ENCODE assay signal across 8 mouse cellular contexts in the genomic region with DNA sequence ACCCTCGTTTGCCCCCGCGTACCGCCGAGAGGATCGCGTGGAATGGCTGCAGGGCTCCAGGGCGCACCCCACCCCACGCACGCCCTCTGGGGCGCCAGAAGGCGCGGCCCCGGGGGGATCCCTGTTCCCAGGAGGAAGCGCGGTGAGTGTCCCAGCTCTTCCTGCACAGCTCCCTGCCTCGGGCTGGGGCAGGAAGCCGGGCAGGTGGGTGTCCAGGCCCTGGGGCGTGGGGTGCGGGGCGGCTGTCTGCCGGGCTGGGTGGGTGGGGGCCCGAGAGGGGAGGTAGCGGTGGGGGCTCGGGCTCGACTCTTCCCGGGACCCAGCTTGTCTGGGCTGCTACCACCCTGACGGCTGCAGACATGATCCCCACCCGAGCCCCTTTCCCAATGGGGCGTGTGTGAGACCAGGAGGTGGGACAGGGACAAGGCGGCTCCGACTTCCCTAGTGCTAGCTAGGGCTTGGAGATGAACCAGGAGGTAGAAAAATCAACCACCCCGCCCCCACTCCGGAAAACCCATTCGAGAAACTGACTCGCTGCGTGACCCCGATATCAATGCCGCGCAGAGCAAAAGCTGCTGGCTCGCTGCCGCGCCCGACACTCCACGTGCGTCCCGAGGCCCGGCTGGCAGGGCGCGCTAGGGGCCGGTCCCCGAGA.
DNase-seq lines count a peak whose midpoint lies in the region; ATAC-seq lines count a peak whose summit lies in the region.

No protein-coding gene starts in this region.

- ATAC-seq in forebrain, embryonic 11.5 days (replicated peaks; ENCODE audit: low FRiP score), result peak; percentile 60
- ATAC-seq in limb, embryonic 11.5 days (ENCODE audit: insufficient number of reproducible peaks, low FRiP score, low TSS enrichment, low read depth), result peak; percentile 55
- ATAC-seq in midbrain, embryonic 14.5 days (ENCODE audit: low FRiP score, low TSS enrichment), result peak; percentile 53

- H3K36me3 ChIP-seq in forebrain, embryonic 11.5 days (ENCODE audit: control insufficient read depth, insufficient read depth, low read length), result no peaks in the 10 kb centered on the region
- no peaks in the 10 kb centered on the region for H3K36me3 ChIP-seq in limb, embryonic 11.5 days (ENCODE audit: control insufficient read depth, insufficient read depth, low read length)
- H3K36me3 ChIP-seq in midbrain, embryonic 14.5 days (ENCODE audit: control insufficient read depth, insufficient read depth, low read length), result no peaks in the 10 kb centered on the region

- peaks cover 14% of the 10 kb centered on the region; the same call in 1 of the 2 replicates for H3K4me1 ChIP-seq in forebrain, embryonic 11.5 days (replicated peaks; ENCODE audit: control insufficient read depth, insufficient read depth, low read length)
- 0 out of 2 replicates have a peak, but pooled peaks cover 2% of the 10 kb centered on the region for H3K4me1 ChIP-seq in limb, embryonic 11.5 days (ENCODE audit: control insufficient read depth, insufficient read depth, low read length)
- H3K4me1 ChIP-seq in midbrain, embryonic 14.5 days (ENCODE audit: control insufficient read depth, insufficient read depth, low read length), result peaks cover 19% of the 10 kb centered on the region

- no peak overlapping the region for H3K27ac ChIP-seq in forebrain, embryonic 11.5 days (ENCODE audit: low read depth, low read length)
- H3K27ac ChIP-seq in limb, embryonic 11.5 days (replicated peaks; ENCODE audit: low read depth, low read length), result no peak overlapping the region
- no peak overlapping the region for H3K27ac ChIP-seq in midbrain, embryonic 14.5 days (replicated peaks; ENCODE audit: low read depth, low read length)

- intact Hi-C loops in heart, postnatal 10 days (cut with DNase I), result loop anchor here (5.0 kb wide), 3 partner anchors 84 to 284 kb away; partner anchors contain the start of gene Pla2g10

- peak overlapping the region; percentile 100 for H3K4me2 ChIP-seq in forebrain, embryonic 11.5 days (ENCODE audit: low read depth, low read length, severe bottlenecking)
- peak overlapping the region; percentile 100 for H3K4me2 ChIP-seq in limb, embryonic 11.5 days (ENCODE audit: low read depth, severe bottlenecking)
- peak overlapping the region; percentile 99 for H3K4me2 ChIP-seq in midbrain, embryonic 14.5 days (ENCODE audit: low read length)

- peak overlapping the region; percentile 68 for H3K4me3 ChIP-seq in forebrain, embryonic 11.5 days (ENCODE audit: low read depth, low read length)
- peak overlapping the region; percentile 69 for H3K4me3 ChIP-seq in limb, embryonic 11.5 days (ENCODE audit: low read depth, low read length)
- peak overlapping the region; percentile 70 for H3K4me3 ChIP-seq in midbrain, embryonic 14.5 days (replicated peaks; ENCODE audit: low read depth, low read length)

- peak overlapping the region; percentile 65 for H3K9ac ChIP-seq in forebrain, embryonic 11.5 days (ENCODE audit: low read length)
- H3K9ac ChIP-seq in limb, embryonic 11.5 days (ENCODE audit: low read length), result peak overlapping the region; percentile 65
- peak overlapping the region; percentile 75 for H3K9ac ChIP-seq in midbrain, embryonic 14.5 days (replicated peaks; ENCODE audit: low read length)

- peaks cover 48% of the 10 kb centered on the region for H3K27me3 ChIP-seq in forebrain, embryonic 11.5 days (ENCODE audit: control insufficient read depth, insufficient read depth, low read length)
- peaks cover 24% of the 10 kb centered on the region for H3K27me3 ChIP-seq in limb, embryonic 11.5 days (ENCODE audit: control insufficient read depth, insufficient read depth, low read length)
- peaks cover 17% of the 10 kb centered on the region for H3K27me3 ChIP-seq in midbrain, embryonic 14.5 days (ENCODE audit: control insufficient read depth, insufficient read depth, low read length)

- H3K9me3 ChIP-seq in forebrain, embryonic 11.5 days (ENCODE audit: control insufficient read depth, low read length), result no peaks in the 10 kb centered on the region
- no peaks in the 10 kb centered on the region for H3K9me3 ChIP-seq in limb, embryonic 11.5 days (ENCODE audit: control insufficient read depth, low read length)
- no peaks in the 10 kb centered on the region for H3K9me3 ChIP-seq in midbrain, embryonic 14.5 days (ENCODE audit: control insufficient read depth, low read length)

- under 1% methylated on average over 50 of the region's 52 CpGs for WGBS in forebrain, embryonic 11.5 days
- WGBS in limb, embryonic 11.5 days, result under 1% methylated on average over 52 of the region's 52 CpGs
- WGBS in midbrain, embryonic 14.5 days, result under 1% methylated on average over 52 of the region's 52 CpGs

- peak; percentile 58 for DNase-seq in cerebellum, adult 11-12 months
- DNase-seq in cerebellum, adult 8-10 months, result no peak
- DNase-seq in adrenal gland, adult 8-10 months, result peak; percentile 52
- DNase-seq in forebrain, embryonic 11.5 days (ENCODE audit: low spot score), result peak; percentile 62
- DNase-seq in heart, postnatal 10 days, result peak; percentile 54 to 68
- DNase-seq in limb, embryonic 11.5 days (ENCODE audit: low spot score), result peak; percentile 53
- peak; percentile 75 for DNase-seq in midbrain, embryonic 14.5 days
- peak; percentile 81 for DNase-seq in testis, postnatal 10 days (ENCODE audit: low spot score)
